In the genomic region with DNA sequence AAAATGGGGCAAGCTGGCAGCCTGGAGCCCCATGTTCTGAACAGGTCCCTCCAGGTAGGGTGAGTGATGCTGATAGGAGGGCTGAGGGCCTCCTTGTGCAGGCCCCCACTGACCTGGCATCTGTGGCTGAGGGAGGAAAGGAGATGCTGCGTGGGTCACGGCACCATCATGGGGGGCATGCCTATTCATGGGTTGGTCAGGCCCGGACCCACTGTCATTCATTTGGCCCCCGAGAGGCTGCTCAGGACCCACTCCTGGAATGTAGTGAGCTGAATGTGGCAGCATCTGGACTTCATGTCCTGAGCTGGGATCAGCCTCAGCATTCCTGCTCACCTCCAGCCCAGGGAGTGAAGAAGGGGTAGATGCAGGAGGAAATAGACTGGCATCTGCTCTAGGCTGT, we compare ENCODE assay signal across 18 mouse cellular contexts.
"Had no signal": no experiment of that assay in that cellular context is flagged by ENCODE, and none has a peak within 500 bp of the region (broad histone marks: within the 10 kb centered on the region; RNA-seq: fewer than 3 reads in every experiment).

No protein-coding gene starts in this region.

- DNase-seq: lung, adult 18-20 months; lung, embryonic 14.5 days; lung, postnatal 10 days; lung, postnatal 4 days; midbrain, embryonic 14.5 days; retina, postnatal 1 day; right cerebral cortex, adult 18-20 months; right cerebral cortex, postnatal 14 days; thymus, adult 2 months; thymus, postnatal 25 days; thymus, postnatal 4 days had no signal

- H3K27ac ChIP-seq: midbrain, embryonic 10.5 days; midbrain, embryonic 12.5 days; neural tube, embryonic 13.5 days; neural tube, embryonic 15.5 days; stomach, embryonic 15.5 days; stomach, postnatal 0 days had no signal

- H3K4me3 ChIP-seq: midbrain, embryonic 10.5 days; midbrain, embryonic 12.5 days; myocyte; neural tube, embryonic 13.5 days; neural tube, embryonic 15.5 days; stomach, embryonic 15.5 days had no signal

- H3K27me3 ChIP-seq: midbrain, embryonic 12.5 days; neural tube, embryonic 13.5 days; neural tube, embryonic 15.5 days; stomach, embryonic 15.5 days had no signal

- H3K9me3 ChIP-seq: midbrain, embryonic 10.5 days; midbrain, embryonic 12.5 days; neural tube, embryonic 13.5 days; neural tube, embryonic 15.5 days; stomach, embryonic 15.5 days had no signal
